Mouse (Mus musculus): ENCODE data around the gene Stk24. TPM values are rescaled to one million over a fixed set of nuclear protein-coding genes. Genes with fewer than 3 reads are reported as not detected.

Gene Stk24
- polyA plus RNA-seq, 1 experiment from 2014 or later, result 35.1 TPM

GRCm38 (mm10) chr14:121359015-121359414 lies 20.8 kb downstream of the Stk24 start:
- H3K27ac ChIP-seq, result 0 out of 2 replicates have a peak overlapping the region, but pooled peaks have one; percentile 17
- WGBS, result 30% methylated on average over 3 of the region's 3 CpGs
- peaks cover 21% of the 10 kb centered on the region for H3K36me3 ChIP-seq

GRCm38 (mm10) chr14:121358327-121358726 lies 21.5 kb downstream of the Stk24 start:
- no peak for ATAC-seq (ENCODE audit: low FRiP score, low read depth)
- no peak overlapping the region for H3K4me3 ChIP-seq
- no peak overlapping the region for H3K9ac ChIP-seq

More at GRCm38 (mm10) chr14:121359015-121359414, 20.8 kb downstream of the Stk24 start:
- no peak overlapping the region for H3K4me2 ChIP-seq (replicated peaks)
- H3K4me1 ChIP-seq, result peaks cover 71% of the 10 kb centered on the region
- ATAC-seq (ENCODE audit: low FRiP score, low read depth), result no peak
- H3K27me3 ChIP-seq, result no peaks in the 10 kb centered on the region
- no peaks in the 10 kb centered on the region for H3K9me3 ChIP-seq
- H3K9ac ChIP-seq, result no peak overlapping the region
- H3K4me3 ChIP-seq, result no peak overlapping the region

GRCm38 (mm10) chr14:121356336-121356862 lies 23.4 kb downstream of the Stk24 start:
- peaks cover 7% of the 10 kb centered on the region; the same call in 1 of the 2 replicates for H3K36me3 ChIP-seq
- H3K4me2 ChIP-seq (replicated peaks), result no peak overlapping the region
- 74% methylated on average over 8 of the region's 8 CpGs for WGBS
- no peaks in the 10 kb centered on the region for H3K27me3 ChIP-seq
- no peaks in the 10 kb centered on the region for H3K9me3 ChIP-seq
- ATAC-seq (ENCODE audit: low FRiP score, low read depth), result no peak
- peaks cover 77% of the 10 kb centered on the region for H3K4me1 ChIP-seq
- no peak overlapping the region for H3K9ac ChIP-seq
- H3K27ac ChIP-seq, result no peak overlapping the region
- no peak overlapping the region for H3K4me3 ChIP-seq

More at GRCm38 (mm10) chr14:121358327-121358726, 21.5 kb downstream of the Stk24 start:
- 96% methylated on average over 1 of the region's 1 CpGs for WGBS
- Histone ChIP-seq H3K4me2 (replicated peaks) (no peak overlapping the region), H3K4me1 (peaks cover 75% of the 10 kb centered on the region), H3K27me3 (no peaks in the 10 kb centered on the region), H3K27ac (no peak overlapping the region), H3K9me3 (no peaks in the 10 kb centered on the region), H3K36me3 (peaks cover 21% of the 10 kb centered on the region)

- no peak for ATAC-seq (ENCODE audit: low FRiP score, low read depth)
- Histone ChIP-seq H3K9me3 (no peaks in the 10 kb centered on the region), H3K9ac (no peak overlapping the region), H3K36me3 (peaks cover 2% of the 10 kb centered on the region; the same call in 1 of the 2 replicates), H3K4me2 (replicated peaks) (no peak overlapping the region), H3K27ac (no peak overlapping the region), H3K27me3 (no peaks in the 10 kb centered on the region), H3K4me3 (no peak overlapping the region), H3K4me1 (peaks cover 74% of the 10 kb centered on the region)
- 57% methylated on average over 6 of the region's 6 CpGs for WGBS
Observed at GRCm38 (mm10) chr14:121355732-121356131, 24.1 kb downstream of the Stk24 start.

GRCm38 (mm10) chr14:121353648-121354377 lies 26.0 kb downstream of the Stk24 start:
- H3K9ac ChIP-seq, result no peak overlapping the region
- H3K27me3 ChIP-seq, result no peaks in the 10 kb centered on the region
- H3K4me2 ChIP-seq (replicated peaks), result no peak overlapping the region
- WGBS, result 79% methylated on average over 10 of the region's 10 CpGs
- H3K4me3 ChIP-seq, result no peak overlapping the region
- no peaks in the 10 kb centered on the region for H3K9me3 ChIP-seq
- H3K36me3 ChIP-seq, result peaks cover 2% of the 10 kb centered on the region; the same call in 1 of the 2 replicates
- no peak overlapping the region for H3K27ac ChIP-seq
- H3K4me1 ChIP-seq, result peaks cover 68% of the 10 kb centered on the region
- ATAC-seq (ENCODE audit: low FRiP score, low read depth), result no peak

GRCm38 (mm10) chr14:121352744-121353143 lies 27.1 kb downstream of the Stk24 start:
- no peak overlapping the region for H3K4me2 ChIP-seq (replicated peaks)
- no peak overlapping the region for H3K4me3 ChIP-seq
- H3K27me3 ChIP-seq, result no peaks in the 10 kb centered on the region
- peaks cover 2% of the 10 kb centered on the region; the same call in 1 of the 2 replicates for H3K36me3 ChIP-seq
- no peak for ATAC-seq (ENCODE audit: low FRiP score, low read depth)
- 90% methylated on average over 6 of the region's 6 CpGs for WGBS
- H3K27ac ChIP-seq, result no peak overlapping the region
- no peaks in the 10 kb centered on the region for H3K9me3 ChIP-seq
- H3K9ac ChIP-seq, result no peak overlapping the region
- H3K4me1 ChIP-seq, result peaks cover 68% of the 10 kb centered on the region

GRCm38 (mm10) chr14:121351737-121352136 lies 28.1 kb downstream of the Stk24 start:
- peaks cover 69% of the 10 kb centered on the region for H3K4me1 ChIP-seq
- no peak overlapping the region for H3K4me2 ChIP-seq (replicated peaks)
- H3K27ac ChIP-seq, result no peak overlapping the region; the same call in 1 of the 2 replicates
- H3K4me3 ChIP-seq, result no peak overlapping the region
- ATAC-seq (ENCODE audit: low FRiP score, low read depth), result no peak
- peaks cover 2% of the 10 kb centered on the region; the same call in 1 of the 2 replicates for H3K36me3 ChIP-seq
- H3K27me3 ChIP-seq, result no peaks in the 10 kb centered on the region
- WGBS, result 58% methylated on average over 4 of the region's 4 CpGs
- no peak overlapping the region for H3K9ac ChIP-seq
- H3K9me3 ChIP-seq, result no peaks in the 10 kb centered on the region

GRCm38 (mm10) chr14:121350011-121350410 lies 29.8 kb downstream of the Stk24 start:
- Histone ChIP-seq H3K36me3 (0 out of 2 replicates have a peak, but pooled peaks cover under 1% of the 10 kb centered on the region), H3K27ac (no peak overlapping the region), H3K27me3 (no peaks in the 10 kb centered on the region), H3K9ac (no peak overlapping the region), H3K4me3 (no peak overlapping the region), H3K4me1 (peaks cover 73% of the 10 kb centered on the region), H3K4me2 (replicated peaks) (no peak overlapping the region), H3K9me3 (no peaks in the 10 kb centered on the region)
- ATAC-seq (ENCODE audit: low FRiP score, low read depth), result no peak
- WGBS, result 70% methylated on average over 8 of the region's 8 CpGs

GRCm38 (mm10) chr14:121349291-121349690 lies 30.5 kb downstream of the Stk24 start:
- Histone ChIP-seq H3K27me3 (no peaks in the 10 kb centered on the region), H3K27ac (no peak overlapping the region), H3K36me3 (no peaks in the 10 kb centered on the region), H3K9me3 (no peaks in the 10 kb centered on the region), H3K4me2 (replicated peaks) (no peak overlapping the region), H3K4me1 (peaks cover 80% of the 10 kb centered on the region), H3K4me3 (no peak overlapping the region), H3K9ac (no peak overlapping the region)
- no peak for ATAC-seq (ENCODE audit: low FRiP score, low read depth)
- 79% methylated on average over 5 of the region's 5 CpGs for WGBS

GRCm38 (mm10) chr14:121348256-121348655 lies 31.6 kb downstream of the Stk24 start:
- Histone ChIP-seq H3K9me3 (no peaks in the 10 kb centered on the region), H3K27ac (no peak overlapping the region; the same call in 1 of the 2 replicates), H3K9ac (no peak overlapping the region), H3K27me3 (no peaks in the 10 kb centered on the region), H3K4me2 (replicated peaks) (no peak overlapping the region), H3K4me1 (peaks cover 86% of the 10 kb centered on the region), H3K4me3 (no peak overlapping the region), H3K36me3 (no peaks in the 10 kb centered on the region)
- 40% methylated on average over 8 of the region's 8 CpGs for WGBS
- peak; percentile 38; the same call in 1 of the 2 replicates for ATAC-seq (ENCODE audit: low FRiP score, low read depth)

GRCm38 (mm10) chr14:121347134-121347533 lies 32.7 kb downstream of the Stk24 start:
- H3K27me3 ChIP-seq, result no peaks in the 10 kb centered on the region
- WGBS, result 89% methylated on average over 10 of the region's 10 CpGs
- no peaks in the 10 kb centered on the region for H3K36me3 ChIP-seq
- H3K4me3 ChIP-seq, result no peak overlapping the region
- H3K27ac ChIP-seq, result no peak overlapping the region; the same call in 1 of the 2 replicates
- H3K9me3 ChIP-seq, result no peaks in the 10 kb centered on the region
- no peak overlapping the region for H3K9ac ChIP-seq
- peaks cover 82% of the 10 kb centered on the region for H3K4me1 ChIP-seq
- no peak overlapping the region for H3K4me2 ChIP-seq (replicated peaks)
- ATAC-seq (ENCODE audit: low FRiP score, low read depth), result no peak

- Histone ChIP-seq H3K4me1 (peaks cover 77% of the 10 kb centered on the region), H3K9me3 (no peaks in the 10 kb centered on the region), H3K4me3 (no peak overlapping the region), H3K36me3 (no peaks in the 10 kb centered on the region), H3K27ac (no peak overlapping the region; the same call in 1 of the 2 replicates), H3K4me2 (replicated peaks) (no peak overlapping the region), H3K27me3 (no peaks in the 10 kb centered on the region), H3K9ac (no peak overlapping the region)
- WGBS, result 56% methylated on average over 4 of the region's 4 CpGs
- no peak for ATAC-seq (ENCODE audit: low FRiP score, low read depth)
Observed at GRCm38 (mm10) chr14:121346654-121347053, 33.2 kb downstream of the Stk24 start.

Measured in limb, embryonic 13.5 days (tissue).